Mouse (Mus musculus) liver, embryonic 14 days (tissue): Measurements from ENCODE around the gene Ninl. TPM values are rescaled to one million over a fixed set of nuclear protein-coding genes. Genes with fewer than 3 reads are reported as not detected.

Experiments used
- polyA plus RNA-seq: library from polyadenylated mRNA; depleted of rRNA; stranded (reverse); fragments of >200 nt; gene quantifications from 2 replicates; pipeline ENCODE4 v1.2.3, GENCODE M21; 2012; rRNA removed

The Ninl gene
- 13.8 and 17.0 TPM in 2 replicates for polyA plus RNA-seq

GRCm38 (mm10) chr2:151039232-151039695, at the start of gene Ninl, which contains the start of gene Nanp:
Gene Ninl (minus strand): TSS chr2:151039382.
Gene Nanp (minus strand): TSS chr2:151039398.

GRCm38 (mm10) chr2:150904936-150905450, 134.2 kb downstream of the Ninl start, which contains the start of gene Gins1:
Gene Gins1 (plus strand): TSS chr2:150905400.

GRCm38 (mm10) chr2:150904272-150904935, 134.8 kb downstream of the Ninl start, which contains the start of gene Abhd12:
Gene Abhd12 (minus strand): TSS chr2:150904741.

Other genes with a start within 250 kb of the Ninl start
- 9.8 and 11.2 TPM in 2 replicates for gene Abhd12, start 134.6 kb downstream of the Ninl start, polyA plus RNA-seq
- gene Gins1, start 134.0 kb downstream of the Ninl start, polyA plus RNA-seq, result 29.7 and 35.4 TPM in 2 replicates
- 28.0 and 31.8 TPM in 2 replicates for gene Nanp, start within 50 bp of the Ninl start, polyA plus RNA-seq
- gene Gm14151, start 53.0 kb upstream of the Ninl start, polyA plus RNA-seq, result not detected in 2 replicates
- not detected in 2 replicates for gene Gm14147, start 58.9 kb upstream of the Ninl start, polyA plus RNA-seq